Mouse (Mus musculus): Measurements from ENCODE around the gene Eif5.

DNA sequence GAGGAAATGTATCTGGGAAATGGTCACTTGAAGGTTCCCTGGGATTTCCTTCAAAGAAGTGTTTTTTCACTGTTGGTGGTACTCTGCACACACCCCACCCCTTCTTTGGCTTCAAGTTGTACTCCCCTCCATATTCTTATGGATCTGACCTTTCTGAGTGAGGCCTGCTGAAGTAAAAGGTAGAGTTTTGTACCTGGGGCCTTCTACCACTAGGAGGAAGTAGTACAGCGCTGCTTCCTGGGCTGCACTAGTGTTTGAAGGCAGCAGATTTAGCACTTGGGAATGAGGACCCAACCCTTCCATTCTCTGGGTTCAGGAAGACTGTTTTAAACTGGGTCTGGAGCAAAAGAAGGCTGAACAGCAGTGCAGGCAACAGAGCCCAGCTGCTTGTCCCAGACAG, 12.9 kb downstream of the Eif5 start:
- TF ChIP-seq MAX (IDR thresholded peaks at IDR 0.05; ENCODE audit: low read length) (no peak), MXI1 (IDR thresholded peaks at IDR 0.05; ENCODE audit: low read depth, low read length) (no peak), CTCF (IDR thresholded peaks at IDR 0.05 in 2 of 3, conservative IDR thresholded peaks at IDR 0.05 in 1 of 3; ENCODE audit: control insufficient read depth in 1 of 3, insufficient read depth in 1 of 3, low read depth in 2 of 3, low read length in 3 of 3, poor library complexity in 1 of 3, severe bottlenecking in 1 of 3) (peak in 1 of 3 experiments; percentile 17; a peak in 1 of 6 replicates), POLR2A (IDR thresholded peaks at IDR 0.05; ENCODE audit: control insufficient read depth in 1 of 2, insufficient read depth in 1 of 2, low read depth in 1 of 2, low read length in 2 of 2, poor library complexity in 1 of 2) (no peak), MAZ (IDR thresholded peaks at IDR 0.05; ENCODE audit: low read depth, low read length) (no peak), TAL1 (IDR thresholded peaks at IDR 0.05; ENCODE audit: low read length) (no peak), MYC (IDR thresholded peaks at IDR 0.05; ENCODE audit: low read depth, low read length) (no peak), POLR2AphosphoS2 (IDR thresholded peaks at IDR 0.05; ENCODE audit: low read length) (no peak; the same call in 1 of the 2 replicates), ZKSCAN1 (IDR thresholded peaks at IDR 0.05; ENCODE audit: low read depth, low read length) (no peak), CHD2 (IDR thresholded peaks at IDR 0.05; ENCODE audit: low read length) (no peak)
